Mouse (Mus musculus): ENCODE data around the gene H2al2a. TPM values are rescaled to one million over a fixed set of nuclear protein-coding genes. Genes with fewer than 3 reads are reported as not detected.
"Not testable (repeated sequence)": the region's sequence is repeated elsewhere in the genome, so short reads cannot be mapped to it uniquely, and the experiment has no call there.

The H2al2a gene
- polyA plus RNA-seq, 1 experiment from 2014 or later, result not detected

DNA sequence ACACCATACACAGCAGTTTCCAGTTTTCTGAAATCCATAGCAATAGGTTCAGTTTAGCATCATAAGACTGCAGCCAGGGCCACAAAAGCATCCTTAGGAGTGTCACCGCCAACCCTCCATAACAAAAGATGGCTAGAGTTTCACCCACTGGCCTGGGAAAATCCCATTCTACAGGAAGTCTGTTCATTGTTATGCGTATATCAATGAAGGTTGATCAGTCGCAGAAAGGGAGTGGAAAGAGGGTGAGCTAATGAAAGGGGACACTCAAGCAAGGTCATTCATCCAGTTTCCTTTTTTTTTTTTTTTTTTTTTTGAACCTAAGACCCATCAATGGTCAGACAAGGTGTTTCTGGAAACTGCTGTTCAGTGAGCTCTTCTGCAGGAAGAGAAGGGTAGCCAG, 7.6 kb downstream of the H2al2a start:
- Histone ChIP-seq H3K27me3 (no peaks in the 10 kb centered on the region), H3K4me2 (no peak overlapping the region), H3K4me1 (replicated peaks) (no peaks in the 10 kb centered on the region), H3K4me3 (no peak overlapping the region), H3K36me3 (no peaks in the 10 kb centered on the region), H3K9ac (no peak overlapping the region), H3K9me3 (no peaks in the 10 kb centered on the region), H3K27ac (replicated peaks) (no peak overlapping the region)
- no peak for ATAC-seq (ENCODE audit: low FRiP score, low read depth)
- WGBS, result 50% methylated on average over 3 of the region's 3 CpGs

GRCm38 (mm10) chr2:17986694-17987093, 10.1 kb downstream of the H2al2a start:
- ATAC-seq (ENCODE audit: low FRiP score, low read depth), result no peak
- WGBS, result 93% methylated on average over 3 of the region's 3 CpGs
- H3K9ac ChIP-seq, result no peak overlapping the region
- H3K36me3 ChIP-seq, result no peaks in the 10 kb centered on the region
- no peak overlapping the region for H3K4me3 ChIP-seq
- H3K27ac ChIP-seq (replicated peaks), result no peak overlapping the region
- no peaks in the 10 kb centered on the region for H3K9me3 ChIP-seq
- no peaks in the 10 kb centered on the region for H3K27me3 ChIP-seq
- no peak overlapping the region for H3K4me2 ChIP-seq
- H3K4me1 ChIP-seq (replicated peaks), result no peaks in the 10 kb centered on the region

- WGBS, result 97% methylated on average over 3 of the region's 3 CpGs
- H3K27ac ChIP-seq (replicated peaks), result no peak overlapping the region
- H3K9ac ChIP-seq, result no peak overlapping the region
- no peak overlapping the region for H3K4me3 ChIP-seq
- no peaks in the 10 kb centered on the region for H3K4me1 ChIP-seq (replicated peaks)
- no peak overlapping the region for H3K4me2 ChIP-seq
- no peaks in the 10 kb centered on the region for H3K36me3 ChIP-seq
- ATAC-seq (ENCODE audit: low FRiP score, low read depth), result no peak
- H3K9me3 ChIP-seq, result no peaks in the 10 kb centered on the region
- H3K27me3 ChIP-seq, result no peaks in the 10 kb centered on the region
Measured at GRCm38 (mm10) chr2:17984774-17985173, 12.0 kb downstream of the H2al2a start.

- no peak overlapping the region for H3K4me3 ChIP-seq
- H3K9me3 ChIP-seq, result no peaks in the 10 kb centered on the region
- H3K9ac ChIP-seq, result no peak overlapping the region
- H3K27ac ChIP-seq (replicated peaks), result no peak overlapping the region
- no peaks in the 10 kb centered on the region for H3K36me3 ChIP-seq
- 92% methylated on average over 1 of the region's 1 CpGs for WGBS
- H3K27me3 ChIP-seq, result no peaks in the 10 kb centered on the region
- H3K4me1 ChIP-seq (replicated peaks), result no peaks in the 10 kb centered on the region
- no peak for ATAC-seq (ENCODE audit: low FRiP score, low read depth)
- no peak overlapping the region for H3K4me2 ChIP-seq
Measured at GRCm38 (mm10) chr2:17982747-17983146, 14.0 kb downstream of the H2al2a start.

DNA sequence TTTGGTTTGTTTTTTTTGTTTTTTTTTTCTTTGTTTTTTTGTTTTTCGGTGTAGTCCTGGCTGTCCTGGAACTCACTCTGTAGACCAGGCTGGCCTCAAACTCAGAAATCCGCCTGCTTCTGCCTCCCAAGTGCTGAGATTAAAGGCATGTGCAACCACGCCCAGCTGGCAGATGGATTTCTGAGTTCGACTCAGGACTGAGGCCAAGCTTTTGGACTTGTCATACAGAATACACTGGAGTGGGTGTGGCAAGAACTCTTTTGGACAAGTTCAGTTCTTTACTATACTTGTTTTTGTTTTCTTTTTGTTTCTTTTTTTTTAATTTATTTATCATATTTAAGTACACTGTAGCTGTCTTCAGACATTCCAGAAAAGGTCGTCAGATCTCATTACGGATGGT, 18.1 kb downstream of the H2al2a start:
- no peak overlapping the region for H3K4me3 ChIP-seq
- 93% methylated on average over 6 of the region's 6 CpGs for WGBS
- H3K27me3 ChIP-seq, result no peaks in the 10 kb centered on the region
- no peak overlapping the region for H3K27ac ChIP-seq (replicated peaks)
- H3K36me3 ChIP-seq, result no peaks in the 10 kb centered on the region
- no peak overlapping the region for H3K9ac ChIP-seq
- no peaks in the 10 kb centered on the region for H3K4me1 ChIP-seq (replicated peaks)
- no peak overlapping the region for H3K4me2 ChIP-seq
- no peaks in the 10 kb centered on the region for H3K9me3 ChIP-seq
- no peak for ATAC-seq (ENCODE audit: low FRiP score, low read depth)

DNA sequence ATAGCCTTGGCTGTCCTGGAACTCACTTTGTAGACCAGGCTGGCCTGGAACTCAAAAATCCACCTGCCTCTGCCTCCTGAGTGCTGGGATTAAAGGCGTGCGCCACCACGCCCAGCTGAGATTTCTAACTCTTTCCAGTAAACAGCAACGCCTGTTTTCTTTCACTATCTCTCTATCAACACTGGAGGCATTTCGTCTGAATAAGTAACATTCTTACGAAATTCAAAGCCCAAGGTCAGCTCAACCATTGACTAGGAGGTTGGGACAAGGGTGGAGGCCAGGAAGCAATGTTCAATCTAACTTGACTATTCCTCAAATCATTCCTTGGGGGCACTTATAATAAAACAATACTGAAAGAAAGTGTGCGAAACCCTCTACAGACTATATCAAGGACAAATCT, 18.5 kb downstream of the H2al2a start:
- not testable (repeated sequence) for H3K4me3 ChIP-seq; H3K36me3 ChIP-seq; ATAC-seq (ENCODE audit: low FRiP score, low read depth); H3K4me2 ChIP-seq; H3K4me1 ChIP-seq (replicated peaks); H3K9me3 ChIP-seq; H3K27me3 ChIP-seq; H3K27ac ChIP-seq (replicated peaks); H3K9ac ChIP-seq
- 94% methylated on average over 7 of the region's 7 CpGs for WGBS

DNA sequence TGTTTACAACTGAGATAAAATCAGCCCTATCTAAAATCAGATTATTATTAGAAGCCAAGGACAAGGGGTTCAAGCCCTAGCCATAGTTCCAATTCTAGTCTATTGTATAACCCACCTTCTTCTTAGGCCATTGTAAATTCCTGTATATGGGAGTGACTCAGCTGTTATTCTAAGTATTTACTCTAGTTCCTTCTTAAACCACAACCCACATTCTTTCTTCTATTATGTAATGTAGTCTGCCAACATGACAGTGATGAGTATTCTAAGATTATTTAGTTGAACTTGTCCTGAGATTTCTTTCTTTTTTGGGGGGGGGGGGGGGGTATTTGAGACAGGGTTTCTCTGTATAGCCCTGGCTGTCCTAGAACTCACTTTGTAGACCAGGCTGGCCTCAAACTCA, 19.1 kb downstream of the H2al2a start:
- not testable (repeated sequence) for H3K4me2 ChIP-seq; H3K36me3 ChIP-seq; H3K27ac ChIP-seq (replicated peaks); H3K4me3 ChIP-seq; H3K9ac ChIP-seq; ATAC-seq (ENCODE audit: low FRiP score, low read depth); H3K27me3 ChIP-seq; H3K4me1 ChIP-seq (replicated peaks); H3K9me3 ChIP-seq

- 68% methylated on average over 4 of the region's 4 CpGs for WGBS
- ATAC-seq (ENCODE audit: low FRiP score, low read depth), result no peak
- H3K9ac ChIP-seq, result no peak overlapping the region
Measured at GRCm38 (mm10) chr2:17975601-17976327, 21.0 kb downstream of the H2al2a start.

DNA sequence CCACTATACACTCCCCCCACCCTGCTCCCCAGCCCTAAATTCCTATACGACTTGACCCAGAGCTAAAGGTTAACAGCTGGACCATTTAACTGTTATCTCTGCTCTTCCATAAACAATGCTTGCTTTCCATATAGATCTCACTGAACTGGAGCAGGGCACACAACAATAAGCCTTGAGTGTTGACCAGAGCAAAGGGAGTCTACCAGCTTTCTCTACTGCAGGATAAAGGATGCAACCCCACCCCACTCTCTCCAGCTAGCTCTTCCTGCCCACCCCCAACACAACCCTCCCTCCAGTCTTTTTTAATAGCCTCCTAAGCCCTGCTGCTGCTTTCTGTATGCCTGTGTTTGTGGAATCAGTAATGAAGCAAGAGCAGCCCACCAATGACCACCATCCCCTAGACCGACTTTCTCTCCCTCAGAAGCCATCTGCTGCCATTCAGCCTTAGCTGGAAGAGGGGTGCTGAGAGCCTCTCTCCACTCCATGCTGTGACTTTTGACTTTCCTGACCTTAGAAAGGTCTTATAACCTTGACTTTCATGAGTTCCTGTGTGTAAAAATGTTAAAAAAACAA, 22.8 kb downstream of the H2al2a start:
- H3K4me2 ChIP-seq, result no peak overlapping the region
- H3K36me3 ChIP-seq, result no peaks in the 10 kb centered on the region
- H3K27me3 ChIP-seq, result no peaks in the 10 kb centered on the region
- H3K27ac ChIP-seq (replicated peaks), result no peak overlapping the region
- no peak overlapping the region for H3K9ac ChIP-seq
- ATAC-seq (ENCODE audit: low FRiP score, low read depth), result no peak
- 39% methylated on average over 2 of the region's 2 CpGs for WGBS
- H3K4me1 ChIP-seq (replicated peaks), result no peaks in the 10 kb centered on the region
- H3K9me3 ChIP-seq, result no peaks in the 10 kb centered on the region
- no peak overlapping the region for H3K4me3 ChIP-seq

More at GRCm38 (mm10) chr2:17975601-17976327, 21.0 kb downstream of the H2al2a start:
- Histone ChIP-seq H3K9me3 (no peaks in the 10 kb centered on the region), H3K4me2 (no peak overlapping the region), H3K27ac (replicated peaks) (no peak overlapping the region), H3K27me3 (no peaks in the 10 kb centered on the region), H3K36me3 (no peaks in the 10 kb centered on the region), H3K4me3 (no peak overlapping the region), H3K4me1 (replicated peaks) (no peaks in the 10 kb centered on the region)

- no peak overlapping the region for H3K9ac ChIP-seq
- no peak overlapping the region for H3K27ac ChIP-seq (replicated peaks)
Measured at GRCm38 (mm10) chr2:17973246-17973645, 23.5 kb downstream of the H2al2a start.

DNA sequence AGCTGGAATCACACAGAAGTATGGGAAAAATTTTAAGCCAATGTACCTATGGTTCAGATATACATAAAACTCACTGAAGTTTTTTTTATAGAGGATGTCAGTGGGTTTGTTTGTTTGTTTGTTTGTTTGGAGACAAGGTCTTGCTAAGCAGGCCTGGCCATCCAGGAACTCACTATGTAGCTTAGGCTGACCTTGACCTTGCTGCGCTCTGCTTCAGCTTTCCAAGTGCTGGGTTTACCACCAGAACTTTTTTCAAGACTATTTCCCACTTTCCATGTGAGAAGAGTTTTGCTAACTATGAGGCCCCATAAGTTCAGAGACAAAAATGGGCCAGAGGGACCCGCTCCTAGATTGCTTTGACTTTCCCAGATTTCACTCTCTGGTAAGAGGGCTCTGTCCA, 23.9 kb downstream of the H2al2a start:
- no peaks in the 10 kb centered on the region for H3K27me3 ChIP-seq
- no peaks in the 10 kb centered on the region for H3K9me3 ChIP-seq
- ATAC-seq (ENCODE audit: low FRiP score, low read depth), result no peak
- no peak overlapping the region for H3K9ac ChIP-seq
- 99% methylated on average over 2 of the region's 2 CpGs for WGBS
- no peak overlapping the region for H3K4me2 ChIP-seq
- no peaks in the 10 kb centered on the region for H3K4me1 ChIP-seq (replicated peaks)
- no peak overlapping the region for H3K4me3 ChIP-seq
- H3K36me3 ChIP-seq, result no peaks in the 10 kb centered on the region
- no peak overlapping the region for H3K27ac ChIP-seq (replicated peaks)

More at GRCm38 (mm10) chr2:17973246-17973645, 23.5 kb downstream of the H2al2a start:
- no peak overlapping the region for H3K4me2 ChIP-seq
- no peaks in the 10 kb centered on the region for H3K4me1 ChIP-seq (replicated peaks)
- no peaks in the 10 kb centered on the region for H3K27me3 ChIP-seq
- no peak overlapping the region for H3K4me3 ChIP-seq
- ATAC-seq (ENCODE audit: low FRiP score, low read depth), result no peak
- WGBS, result 87% methylated on average over 5 of the region's 5 CpGs
- no peaks in the 10 kb centered on the region for H3K36me3 ChIP-seq
- no peaks in the 10 kb centered on the region for H3K9me3 ChIP-seq

DNA sequence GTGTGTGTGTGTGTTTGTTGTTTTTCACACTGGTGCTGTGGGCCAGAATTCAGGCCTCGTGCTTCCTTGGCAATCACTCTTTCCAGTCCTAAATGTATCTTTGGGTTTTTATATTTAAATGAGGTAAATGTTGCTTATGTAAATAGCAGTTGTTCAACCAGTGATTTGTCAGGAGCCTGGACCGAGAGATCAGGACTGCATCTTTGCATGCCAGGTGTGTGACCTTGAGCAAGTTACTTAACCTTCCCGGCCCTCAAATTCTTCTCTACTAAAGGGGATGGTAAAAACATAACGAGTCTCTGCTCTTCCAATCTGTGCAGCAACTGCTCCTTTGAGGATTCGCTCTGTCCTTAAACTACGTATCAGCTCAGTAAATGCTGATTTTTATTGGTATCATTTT, 25.4 kb downstream of the H2al2a start:
- Histone ChIP-seq H3K4me2 (no peak overlapping the region), H3K27me3 (no peaks in the 10 kb centered on the region), H3K9me3 (no peaks in the 10 kb centered on the region), H3K9ac (no peak overlapping the region), H3K27ac (replicated peaks) (no peak overlapping the region), H3K36me3 (no peaks in the 10 kb centered on the region), H3K4me3 (no peak overlapping the region), H3K4me1 (replicated peaks) (no peaks in the 10 kb centered on the region)
- ATAC-seq (ENCODE audit: low FRiP score, low read depth), result no peak
- 67% methylated on average over 6 of the region's 6 CpGs for WGBS

DNA sequence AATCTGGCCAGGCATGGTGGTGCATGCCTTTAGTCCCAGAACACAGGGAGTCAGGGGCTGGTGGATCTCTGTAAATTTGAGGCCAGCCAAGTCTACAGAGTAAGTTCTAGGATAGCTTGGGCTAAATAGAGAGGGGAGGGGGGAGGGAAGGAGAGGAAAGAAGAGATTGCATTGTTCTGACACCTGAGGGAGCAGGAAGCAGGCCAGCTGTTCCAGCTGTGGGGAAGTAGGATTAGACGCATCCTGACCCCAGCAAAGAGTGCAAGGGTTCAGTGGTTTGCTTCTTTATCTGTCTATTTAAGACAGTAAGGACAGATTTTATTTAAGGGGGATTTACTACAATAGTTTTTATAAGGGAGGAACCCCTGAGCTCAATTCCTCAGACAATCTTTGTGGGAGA, 26.1 kb downstream of the H2al2a start:
- 25% methylated on average over 1 of the region's 1 CpGs for WGBS
- no peak for ATAC-seq (ENCODE audit: low FRiP score, low read depth)

More for the DNA sequence above, 26.1 kb downstream of the H2al2a start:
- Histone ChIP-seq H3K4me2 (no peak overlapping the region), H3K4me3 (no peak overlapping the region), H3K4me1 (replicated peaks) (no peaks in the 10 kb centered on the region), H3K27ac (replicated peaks) (no peak overlapping the region), H3K9me3 (no peaks in the 10 kb centered on the region), H3K9ac (no peak overlapping the region), H3K36me3 (no peaks in the 10 kb centered on the region), H3K27me3 (no peaks in the 10 kb centered on the region)
